Mouse (Mus musculus) left cerebral cortex, postnatal 4 days (tissue): ENCODE results near the gene Gm20517. TPM values are rescaled to one million over a fixed set of nuclear protein-coding genes. Genes with fewer than 3 reads are reported as not detected.
A peak's percentile ranks its signal among the peaks of the same experiment; 100 is the strongest.

Experiments
- DNase-seq: peaks from one replicate; pipeline ENCODE4 v3.0.0-alpha.2; 2022
- intact Hi-C: fragments of 180-260 bp; cut with DNase I; formaldehyde crosslinking; loops from one replicate; pipeline ENCODE4 v1.15.1; 2025
- total RNA-seq, 2 experiments: library from RNA; stranded (reverse); gene quantifications; 2 replicates each; pipeline ENCODE4 v1.2.3; 2021

Gm20517 gene
- 1 to 10 TPM; 4.8 to 6.6 TPM for total RNA-seq

DNA sequence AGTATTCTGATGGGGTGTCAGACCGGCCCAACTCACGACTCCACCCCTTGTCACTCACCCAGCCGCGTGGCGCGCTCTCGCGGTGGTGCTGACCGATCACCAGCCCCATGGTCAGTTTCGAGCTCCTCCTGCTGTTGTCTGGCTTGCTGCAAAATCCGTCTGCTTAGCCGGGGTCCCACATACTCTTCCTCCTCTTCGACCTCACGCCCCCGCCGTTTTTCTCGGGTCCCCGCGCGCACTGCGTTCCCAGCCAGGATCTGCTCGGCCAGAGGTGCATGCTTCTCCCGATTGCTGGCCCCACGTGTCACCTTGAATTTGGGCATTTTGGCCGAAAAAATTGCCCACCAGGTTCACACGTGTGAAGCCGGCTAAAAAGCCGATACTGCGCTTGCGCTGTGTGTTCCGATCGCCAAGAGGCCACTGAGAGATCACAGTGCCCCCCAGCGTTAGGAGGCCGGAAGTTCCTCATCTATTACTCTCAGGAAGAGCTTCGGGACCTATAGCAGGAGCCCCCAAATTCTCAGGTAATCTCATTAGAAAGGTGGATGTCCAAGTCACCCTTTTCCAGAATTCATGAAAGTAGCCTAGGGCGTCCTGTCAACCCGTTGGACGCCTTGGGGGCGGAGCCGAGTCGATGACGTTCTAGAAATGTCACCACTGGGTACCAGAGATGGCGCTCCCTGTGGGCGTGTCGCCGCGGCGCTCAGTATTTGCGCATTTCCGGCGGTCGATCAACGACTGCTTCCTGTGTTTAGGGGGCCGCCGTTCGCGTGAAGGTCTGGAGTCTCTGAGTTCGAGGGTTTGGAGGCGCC, at the start of gene Gm20517, which contains the start of the genes Bysl and Med20:
Gm20517 (plus strand) TSS at position 741 of the 812 bp plus-strand sequence.
Bysl (minus strand) TSS at position 644 of the 812 bp plus-strand sequence.
Med20 (plus strand) TSS at position 734 of the 812 bp plus-strand sequence.
- intact Hi-C loops = loop anchor here (5.0 kb wide), 1 partner anchor 66 kb away; no protein-coding TSS in a partner anchor

DNA sequence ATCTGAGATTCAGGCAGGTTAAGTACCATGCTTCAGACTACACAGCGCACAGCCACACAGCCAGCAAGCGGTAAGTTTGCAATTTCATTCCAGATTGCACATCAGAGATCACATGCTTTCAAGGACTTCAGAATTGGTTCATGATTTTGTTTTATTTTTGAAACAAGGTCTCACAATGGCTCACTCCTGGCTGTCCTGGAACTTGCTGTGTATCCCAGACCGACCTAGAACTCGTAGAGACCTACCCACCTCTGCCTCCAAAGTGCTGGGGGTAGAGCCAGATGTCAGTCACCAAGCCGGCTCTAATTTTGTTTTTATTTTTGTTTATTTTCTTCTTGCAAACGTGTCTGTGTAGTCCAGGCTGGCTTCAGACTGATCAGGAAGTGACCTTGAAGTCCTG, 48.5 kb upstream of the Gm20517 start:
- intact Hi-C loops = no loop called here

More for the DNA sequence above, at the start of gene Gm20517, which contains the start of the genes Bysl and Med20:
- DNase-seq = peak; percentile 97

DNA sequence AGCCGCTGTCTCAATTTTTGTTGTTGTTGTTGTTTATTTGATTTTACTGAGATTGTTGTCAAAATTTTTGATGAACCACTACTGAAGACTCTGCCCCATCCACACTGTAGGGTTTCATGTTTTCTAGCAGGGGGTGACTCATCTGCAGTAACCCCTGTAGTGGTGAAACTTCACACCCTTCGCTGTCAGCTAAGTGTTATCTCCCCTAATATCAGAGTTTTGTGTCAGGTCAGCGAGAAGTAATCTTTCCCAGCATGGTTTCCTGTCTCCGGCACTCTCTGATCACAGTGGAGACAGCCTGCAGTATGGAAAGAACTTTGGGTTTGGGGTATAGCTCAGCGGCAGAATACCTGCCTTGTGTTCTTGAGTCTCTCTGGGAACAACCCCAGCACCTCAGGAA, 46.8 kb upstream of the Gm20517 start:
- intact Hi-C loops = no loop called here
- no peak for DNase-seq

More for the DNA sequence above, 48.5 kb upstream of the Gm20517 start:
- DNase-seq = no peak

DNA sequence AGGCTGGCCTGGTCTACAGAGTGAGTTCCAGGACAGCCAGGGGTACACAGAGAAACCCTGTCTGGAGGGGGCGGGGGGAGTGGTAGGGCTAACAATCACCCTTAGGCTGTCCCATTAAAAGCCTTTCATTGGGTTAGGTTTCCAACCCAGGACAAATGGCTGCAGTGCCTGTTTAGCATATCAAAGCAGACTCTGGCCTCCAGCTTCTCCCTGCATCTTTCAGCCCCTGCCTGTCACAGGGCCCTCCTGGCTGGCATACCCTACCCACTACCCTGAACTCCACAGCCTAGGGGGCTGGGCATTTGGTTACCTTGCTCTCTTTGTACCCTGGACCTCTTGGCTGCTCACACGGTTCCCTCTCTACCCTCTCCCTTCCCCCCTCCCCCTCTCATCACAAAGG, 45.3 kb upstream of the Gm20517 start:
- intact Hi-C loops = no loop called here
- DNase-seq = no peak

GRCm38 (mm10) chr17:47567271-47567670, 44.1 kb upstream of the Gm20517 start:
- intact Hi-C loops = no loop called here
- DNase-seq = no peak

DNA sequence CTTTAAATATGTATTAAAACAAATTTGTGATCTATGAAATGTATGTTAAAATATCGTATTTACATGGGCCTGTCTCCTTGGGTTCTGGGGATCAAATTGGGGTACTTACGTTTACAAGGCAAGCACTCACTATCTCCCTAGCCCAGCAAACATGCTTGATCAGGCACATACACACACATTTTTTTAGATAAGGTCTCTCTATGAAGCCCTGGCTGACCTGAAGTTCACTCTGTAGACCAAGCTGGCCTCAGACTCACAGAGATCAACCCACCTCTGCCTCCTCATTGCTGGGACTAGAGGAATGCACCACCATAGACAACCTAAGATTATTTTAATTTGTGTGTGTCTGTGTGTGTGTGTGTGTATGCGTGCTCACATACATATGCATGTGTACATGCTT, 43.0 kb upstream of the Gm20517 start:
- DNase-seq = no peak
- intact Hi-C loops = no loop called here

- DNase-seq = no peak
- intact Hi-C loops = no loop called here
Observed at GRCm38 (mm10) chr17:47568951-47569527, 42.4 kb upstream of the Gm20517 start.

- intact Hi-C loops = no loop called here
- no peak for DNase-seq
Observed at GRCm38 (mm10) chr17:47571621-47572020, 39.8 kb upstream of the Gm20517 start.

DNA sequence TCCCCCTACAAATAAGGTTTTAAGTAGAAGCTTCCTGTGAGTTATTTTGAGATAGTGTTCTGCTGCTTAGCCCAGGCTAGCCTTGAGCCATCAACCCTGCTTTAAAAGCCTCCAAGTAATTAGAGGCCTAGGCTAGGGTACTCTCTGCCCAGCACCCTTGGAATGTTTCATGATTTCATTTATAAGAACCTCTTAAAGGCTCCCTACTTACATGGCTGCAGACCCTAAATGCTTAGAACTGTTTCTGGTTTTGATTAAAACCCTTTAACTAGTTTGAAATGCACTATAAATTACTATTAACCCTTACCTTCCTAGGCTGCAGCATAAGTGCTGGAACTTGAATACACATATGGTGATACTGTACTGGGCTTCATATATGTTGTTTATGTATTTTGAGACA, 39.0 kb upstream of the Gm20517 start:
- intact Hi-C loops = no loop called here

DNA sequence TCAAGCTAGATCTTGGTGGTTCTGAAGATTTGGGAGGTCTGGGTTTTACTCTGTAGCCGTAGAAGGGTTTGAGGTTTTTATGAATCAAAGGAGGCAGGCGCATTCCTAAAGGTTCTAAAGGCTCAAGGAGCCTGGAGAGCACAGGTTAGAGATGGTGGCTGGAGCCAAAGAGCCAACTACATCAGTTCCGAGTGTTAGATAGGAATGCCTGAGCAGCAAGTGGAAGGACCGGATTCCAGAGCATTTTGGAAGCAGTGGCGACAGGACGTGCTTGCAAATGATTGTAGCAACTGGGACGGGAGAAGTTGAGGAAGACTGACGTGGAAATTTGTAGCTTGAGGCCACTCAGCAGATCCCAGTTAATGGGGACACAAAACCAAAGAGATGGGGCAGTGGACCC, 37.4 kb upstream of the Gm20517 start:
- DNase-seq = no peak
- intact Hi-C loops = no loop called here

More for the DNA sequence above, 39.0 kb upstream of the Gm20517 start:
- no peak for DNase-seq

- intact Hi-C loops = no loop called here
- no peak for DNase-seq
Observed at GRCm38 (mm10) chr17:47574830-47575229, 36.6 kb upstream of the Gm20517 start.

- intact Hi-C loops = no loop called here
- DNase-seq = no peak
Observed at GRCm38 (mm10) chr17:47578655-47579054, 32.7 kb upstream of the Gm20517 start.

- DNase-seq = no peak
- intact Hi-C loops = no loop called here
Observed at GRCm38 (mm10) chr17:47580962-47581361, 30.4 kb upstream of the Gm20517 start.

GRCm38 (mm10) chr17:47588517-47588916, 22.9 kb upstream of the Gm20517 start:
- DNase-seq = no peak
- intact Hi-C loops = no loop called here

GRCm38 (mm10) chr17:47591073-47591472, 20.3 kb upstream of the Gm20517 start:
- intact Hi-C loops = loop anchor here (5.0 kb wide), 1 partner anchor 79 kb away; no protein-coding TSS in a partner anchor
- DNase-seq = no peak

GRCm38 (mm10) chr17:47593215-47593853, 18.1 kb upstream of the Gm20517 start:
- peak; percentile 95 for DNase-seq
- intact Hi-C loops = loop anchor here (5.0 kb wide), 1 partner anchor 81 kb away; no protein-coding TSS in a partner anchor

GRCm38 (mm10) chr17:47593854-47594182, 17.6 kb upstream of the Gm20517 start:
- no peak for DNase-seq
- intact Hi-C loops = loop anchor here (5.0 kb wide), 1 partner anchor 82 kb away; no protein-coding TSS in a partner anchor

DNA sequence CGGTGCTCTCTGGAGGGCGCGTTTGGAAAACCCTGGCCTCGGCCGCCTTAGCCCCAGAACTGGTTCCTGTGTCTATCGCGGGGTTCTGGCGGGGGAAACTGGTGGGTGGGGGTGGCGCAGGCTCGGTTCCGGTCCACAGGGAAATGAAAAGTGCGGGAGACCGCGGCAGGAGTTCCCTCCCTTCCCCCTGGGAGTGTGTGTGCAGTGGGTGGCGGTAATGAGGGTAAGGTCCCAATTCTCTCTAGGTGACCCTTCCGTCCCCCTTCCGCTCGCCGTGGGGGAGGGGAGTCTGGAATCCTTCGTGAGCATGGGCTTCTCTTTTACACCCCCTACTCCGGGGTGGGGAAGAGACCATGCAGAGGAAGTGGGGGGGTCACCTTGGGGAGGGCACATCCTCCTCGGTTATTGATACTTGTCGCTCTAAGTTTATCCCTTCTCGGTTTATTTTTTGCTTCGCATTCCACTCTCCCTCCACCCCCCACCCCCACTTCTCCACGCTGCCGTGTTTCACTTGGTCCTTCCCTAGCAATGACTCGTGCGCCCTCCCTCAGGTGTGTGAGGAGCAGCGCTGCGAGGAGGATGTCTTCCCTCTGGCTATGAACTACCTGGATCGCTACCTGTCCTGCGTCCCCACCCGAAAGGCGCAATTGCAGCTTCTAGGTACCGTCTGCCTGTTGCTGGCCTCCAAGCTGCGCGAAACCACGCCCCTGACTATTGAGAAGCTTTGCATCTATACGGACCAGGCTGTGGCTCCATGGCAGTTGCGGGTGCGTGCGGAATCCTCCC, 17.0 kb upstream of the Gm20517 start:
- peak; percentile 34 for DNase-seq
- intact Hi-C loops = loop anchor here (5.0 kb wide), 1 partner anchor 82 kb away; no protein-coding TSS in a partner anchor

DNA sequence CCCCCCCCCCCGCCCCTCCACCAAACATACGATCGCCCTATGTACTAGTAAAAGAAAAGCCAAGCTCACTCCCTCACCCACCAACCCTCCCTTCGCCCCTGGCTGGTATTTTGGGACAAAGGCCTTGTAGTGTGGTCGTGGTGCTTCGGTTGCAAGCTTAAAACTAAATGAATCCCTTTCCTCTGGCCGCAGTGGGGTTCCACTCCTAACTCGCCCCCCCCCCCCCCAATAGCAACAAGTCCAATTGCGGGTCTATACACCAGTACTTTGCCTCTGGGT, 16.5 kb upstream of the Gm20517 start:
- DNase-seq = no peak
- intact Hi-C loops = loop anchor here (5.0 kb wide), 1 partner anchor 83 kb away; no protein-coding TSS in a partner anchor
